Mouse (Mus musculus) neural tube, embryonic 12.5 days (tissue): ENCODE data around the gene Zmynd12. TPM values are rescaled to one million over a fixed set of nuclear protein-coding genes. Genes with fewer than 3 reads are reported as not detected.

Source experiments
- ATAC-seq: fragments of 200-750 bp; cut with Nextera tagmentation; 2 replicates; pipeline ENCODE4 v1.8.0; 2017; ENCODE audit warnings: low read depth, mild to moderate bottlenecking, moderate TSS enrichment, moderate library complexity; ENCODE audit not compliant: low FRiP score
- H3K27ac ChIP-seq: fragments of 300-500 bp; sonication (generic); 2 replicates; pipeline ENCODE4 v1.5.1; 2016
- H3K27me3 ChIP-seq: fragments of 300-500 bp; sonication (generic); replicated peaks from 2 replicates; pipeline ENCODE4 v1.6.1; 2016; ENCODE audit warnings: mild to moderate bottlenecking
- H3K36me3 ChIP-seq: fragments of 300-500 bp; sonication (generic); 2 replicates; pipeline ENCODE4 v1.6.1; 2016; ENCODE audit warnings: mild to moderate bottlenecking
- H3K4me1 ChIP-seq: fragments of 300-500 bp; sonication (generic); 2 replicates; pipeline ENCODE4 v1.6.1; 2016
- H3K4me2 ChIP-seq: fragments of 300-500 bp; sonication (generic); replicated peaks from 2 replicates; pipeline ENCODE4 v1.6.1; 2016; ENCODE audit warnings: mild to moderate bottlenecking
- H3K4me3 ChIP-seq: fragments of 300-500 bp; sonication (generic); 2 replicates; pipeline ENCODE4 v1.5.1; 2016
- H3K9ac ChIP-seq: fragments of 300-500 bp; sonication (generic); 2 replicates; pipeline ENCODE4 v1.6.1; 2016; ENCODE audit warnings: mild to moderate bottlenecking
- H3K9me3 ChIP-seq: fragments of 300-500 bp; sonication (generic); 2 replicates; pipeline ENCODE4 v1.6.1; 2016; ENCODE audit warnings: mild to moderate bottlenecking
- WGBS: fragments of 180-500 bp; shearing (Covaris S2); methylation state at CpG from one replicate; pipeline ENCODE4 v1.1.7; 2016; 5-methylcytosine and 5-hydroxymethylcytosine counted together
- polyA plus RNA-seq: library from polyadenylated mRNA; unstranded; fragments of >200 nt; fragmentation: Nextera tagmentation; extraction: Ambion mirVana; gene quantifications from 2 replicates; pipeline ENCODE4 v1.2.1, GENCODE M21; 2016

Zmynd12 gene
- polyA plus RNA-seq, 1 experiment from 2014 or later = 0.55 TPM

GRCm38 (mm10) chr4:119453128-119453527 is 30.5 kb downstream of the Zmynd12 start:
- Histone ChIP-seq H3K4me2 (no peak overlapping the region), H3K4me1 (peaks cover 3% of the 10 kb centered on the region; the same call in 1 of the 2 replicates), H3K27me3 (no peaks in the 10 kb centered on the region), H3K27ac (no peak overlapping the region), H3K4me3 (no peak overlapping the region), H3K36me3 (no peaks in the 10 kb centered on the region), H3K9ac (no peak overlapping the region), H3K9me3 (no peaks in the 10 kb centered on the region)
- no peak for ATAC-seq
- 70% methylated on average over 5 of the region's 5 CpGs for whole genome bisulfite sequencing

- WGBS = 15% methylated on average over 6 of the region's 6 CpGs
- no peak overlapping the region for H3K27ac ChIP-seq
- no peak overlapping the region for H3K4me3 ChIP-seq
- H3K4me2 ChIP-seq = 0 out of 2 replicates have a peak overlapping the region, but pooled peaks have one; percentile 9
- peaks cover 3% of the 10 kb centered on the region; the same call in 1 of the 2 replicates for H3K4me1 ChIP-seq
- peak; percentile 81 for ATAC-seq
- no peaks in the 10 kb centered on the region for H3K36me3 ChIP-seq
- no peaks in the 10 kb centered on the region for H3K9me3 ChIP-seq
- no peak overlapping the region for H3K9ac ChIP-seq
- H3K27me3 ChIP-seq = no peaks in the 10 kb centered on the region
Observed at GRCm38 (mm10) chr4:119453533-119453932, 30.9 kb downstream of the Zmynd12 start.

- peak overlapping the region; percentile 12; the same call in 1 of the 2 replicates for H3K4me2 ChIP-seq
- 66% methylated on average over 5 of the region's 5 CpGs for WGBS
- no peak for ATAC-seq
Observed at GRCm38 (mm10) chr4:119460296-119460695, 37.7 kb downstream of the Zmynd12 start.

GRCm38 (mm10) chr4:119460728-119461141 is 38.1 kb downstream of the Zmynd12 start:
- H3K4me1 ChIP-seq = peaks cover 20% of the 10 kb centered on the region; the same call in 1 of the 2 replicates
- H3K9ac ChIP-seq = no peak overlapping the region
- peak; percentile 74 for ATAC-seq
- no peaks in the 10 kb centered on the region for H3K9me3 ChIP-seq
- H3K27me3 ChIP-seq = no peaks in the 10 kb centered on the region
- H3K4me3 ChIP-seq = no peak overlapping the region
- peak overlapping the region; percentile 12; the same call in 1 of the 2 replicates for H3K4me2 ChIP-seq
- H3K27ac ChIP-seq = peak overlapping the region; percentile 0; the same call in 1 of the 2 replicates
- WGBS = 30% methylated on average over 8 of the region's 8 CpGs
- H3K36me3 ChIP-seq = no peaks in the 10 kb centered on the region

More at GRCm38 (mm10) chr4:119460296-119460695, 37.7 kb downstream of the Zmynd12 start:
- H3K9me3 ChIP-seq = no peaks in the 10 kb centered on the region
- no peaks in the 10 kb centered on the region for H3K27me3 ChIP-seq
- peaks cover 20% of the 10 kb centered on the region; the same call in 1 of the 2 replicates for H3K4me1 ChIP-seq
- H3K9ac ChIP-seq = no peak overlapping the region
- no peak overlapping the region for H3K27ac ChIP-seq
- H3K36me3 ChIP-seq = no peaks in the 10 kb centered on the region
- H3K4me3 ChIP-seq = no peak overlapping the region

GRCm38 (mm10) chr4:119462457-119462856 is 39.8 kb downstream of the Zmynd12 start:
- H3K9ac ChIP-seq = no peak overlapping the region
- no peak for ATAC-seq
- 94% methylated on average over 3 of the region's 3 CpGs for WGBS
- H3K4me1 ChIP-seq = peaks cover 20% of the 10 kb centered on the region; the same call in 1 of the 2 replicates
- H3K4me2 ChIP-seq = 0 out of 2 replicates have a peak overlapping the region, but pooled peaks have one; percentile 27
- no peaks in the 10 kb centered on the region for H3K36me3 ChIP-seq
- no peaks in the 10 kb centered on the region for H3K27me3 ChIP-seq
- no peak overlapping the region for H3K4me3 ChIP-seq
- H3K9me3 ChIP-seq = no peaks in the 10 kb centered on the region
- H3K27ac ChIP-seq = peak overlapping the region; percentile 16; the same call in 1 of the 2 replicates

- H3K36me3 ChIP-seq = no peaks in the 10 kb centered on the region
- 52% methylated on average over 11 of the region's 11 CpGs for WGBS
- H3K9me3 ChIP-seq = no peaks in the 10 kb centered on the region
- H3K4me3 ChIP-seq = no peak overlapping the region
- no peaks in the 10 kb centered on the region for H3K27me3 ChIP-seq
- peak overlapping the region; percentile 27 for H3K4me2 ChIP-seq
- no peak overlapping the region for H3K9ac ChIP-seq
- peak overlapping the region; percentile 37; the same call in 1 of the 2 replicates for H3K27ac ChIP-seq
- peak; percentile 65 for ATAC-seq
- peaks cover 20% of the 10 kb centered on the region; the same call in 1 of the 2 replicates for H3K4me1 ChIP-seq
Observed at GRCm38 (mm10) chr4:119462858-119463755, 40.5 kb downstream of the Zmynd12 start.

- no peaks in the 10 kb centered on the region for H3K36me3 ChIP-seq
- H3K4me2 ChIP-seq = no peak overlapping the region
- no peak overlapping the region for H3K27ac ChIP-seq
- ATAC-seq = no peak
- no peak overlapping the region for H3K4me3 ChIP-seq
- H3K4me1 ChIP-seq = peaks cover 20% of the 10 kb centered on the region; the same call in 1 of the 2 replicates
- no peaks in the 10 kb centered on the region for H3K9me3 ChIP-seq
- no peaks in the 10 kb centered on the region for H3K27me3 ChIP-seq
- H3K9ac ChIP-seq = no peak overlapping the region
- 83% methylated on average over 13 of the region's 13 CpGs for WGBS
Observed at GRCm38 (mm10) chr4:119463756-119464419, 41.3 kb downstream of the Zmynd12 start.

- no peak overlapping the region for H3K9ac ChIP-seq
- no peak overlapping the region for H3K27ac ChIP-seq
- H3K4me2 ChIP-seq = no peak overlapping the region
- H3K36me3 ChIP-seq = no peaks in the 10 kb centered on the region
- H3K4me1 ChIP-seq = peaks cover 16% of the 10 kb centered on the region; the same call in 1 of the 2 replicates
- ATAC-seq = no peak
- no peak overlapping the region for H3K4me3 ChIP-seq
- H3K9me3 ChIP-seq = no peaks in the 10 kb centered on the region
- H3K27me3 ChIP-seq = no peaks in the 10 kb centered on the region
- 92% methylated on average over 5 of the region's 5 CpGs for WGBS
Observed at GRCm38 (mm10) chr4:119465841-119466240, 43.2 kb downstream of the Zmynd12 start.

- Histone ChIP-seq H3K36me3 (no peaks in the 10 kb centered on the region), H3K9me3 (no peaks in the 10 kb centered on the region)
- WGBS = 90% methylated on average over 16 of the region's 16 CpGs
Observed at GRCm38 (mm10) chr4:119467720-119468380, 45.2 kb downstream of the Zmynd12 start.

GRCm38 (mm10) chr4:119472545-119472944 is 49.9 kb downstream of the Zmynd12 start:
- Histone ChIP-seq H3K27me3 (no peaks in the 10 kb centered on the region), H3K9me3 (no peaks in the 10 kb centered on the region), H3K9ac (no peak overlapping the region), H3K4me2 (no peak overlapping the region), H3K4me1 (no peaks in the 10 kb centered on the region), H3K36me3 (no peaks in the 10 kb centered on the region), H3K27ac (no peak overlapping the region), H3K4me3 (no peak overlapping the region)
- 87% methylated on average over 9 of the region's 9 CpGs for WGBS
- no peak for ATAC-seq

More at GRCm38 (mm10) chr4:119467720-119468380, 45.2 kb downstream of the Zmynd12 start:
- Histone ChIP-seq H3K9ac (no peak overlapping the region), H3K4me2 (no peak overlapping the region), H3K27me3 (no peaks in the 10 kb centered on the region), H3K4me1 (peaks cover 12% of the 10 kb centered on the region; the same call in 1 of the 2 replicates), H3K4me3 (no peak overlapping the region), H3K27ac (no peak overlapping the region)
- no peak for ATAC-seq

- WGBS = 49% methylated on average over 5 of the region's 5 CpGs
- no peak overlapping the region for H3K4me2 ChIP-seq
- no peaks in the 10 kb centered on the region for H3K4me1 ChIP-seq
- no peaks in the 10 kb centered on the region for H3K36me3 ChIP-seq
- H3K27ac ChIP-seq = no peak overlapping the region
- ATAC-seq = no peak
- H3K9me3 ChIP-seq = no peaks in the 10 kb centered on the region
- no peaks in the 10 kb centered on the region for H3K27me3 ChIP-seq
- H3K9ac ChIP-seq = no peak overlapping the region
- no peak overlapping the region for H3K4me3 ChIP-seq
Observed at GRCm38 (mm10) chr4:119473150-119473549, 50.5 kb downstream of the Zmynd12 start.
